Mouse (Mus musculus): ENCODE measurements around the gene E2f4.

Gene E2f4

DNA sequence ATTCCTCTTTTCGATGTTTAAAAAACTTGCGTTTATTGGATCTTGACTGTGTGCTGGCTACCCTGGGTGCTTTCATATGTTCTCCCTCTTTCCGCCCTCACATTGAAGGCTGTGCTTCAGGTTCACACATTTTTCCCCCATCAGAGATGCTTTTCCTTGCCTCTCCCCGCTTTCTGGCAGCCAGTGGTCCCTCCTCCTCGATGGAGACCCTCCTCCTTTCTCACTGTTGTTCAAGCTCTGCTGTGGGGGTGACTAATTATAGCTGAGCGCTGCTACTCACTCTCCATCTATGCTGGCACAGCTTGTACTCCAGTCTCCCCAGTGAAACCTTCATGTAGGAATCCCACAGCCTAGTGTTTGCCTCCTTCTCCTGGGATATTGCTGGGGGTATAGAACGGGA is 52.7 kb downstream of the E2f4 start:
- no peak for DNase-seq

DNA sequence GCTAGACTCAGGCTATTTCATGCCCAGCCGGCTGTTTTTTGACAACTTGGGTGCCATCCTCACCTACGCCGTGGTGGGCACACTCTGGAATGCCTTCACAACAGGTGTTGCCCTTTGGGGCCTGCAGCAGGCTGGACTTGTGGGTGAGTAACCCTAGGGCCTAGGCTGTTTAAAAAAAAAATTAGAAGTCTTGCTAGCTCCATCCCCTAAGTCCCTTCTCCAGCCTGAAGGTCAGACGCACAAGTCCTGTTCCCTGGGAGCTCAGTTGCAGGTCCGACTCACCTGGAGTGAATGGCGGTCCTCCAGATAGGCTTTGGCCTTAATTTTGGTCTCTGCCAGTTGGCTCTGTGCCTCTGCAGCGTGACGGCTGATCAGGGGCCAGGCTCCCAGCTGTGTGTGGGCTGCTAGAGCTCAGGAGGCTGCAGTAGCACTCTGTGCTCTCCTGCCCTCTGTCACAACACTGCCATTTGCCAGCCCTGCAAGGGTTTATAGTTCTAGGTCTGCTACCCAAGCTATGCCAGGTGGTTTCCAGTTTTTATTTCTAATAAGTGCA is 56.2 kb downstream of the E2f4 start:
- DNase-seq: no peak

DNA sequence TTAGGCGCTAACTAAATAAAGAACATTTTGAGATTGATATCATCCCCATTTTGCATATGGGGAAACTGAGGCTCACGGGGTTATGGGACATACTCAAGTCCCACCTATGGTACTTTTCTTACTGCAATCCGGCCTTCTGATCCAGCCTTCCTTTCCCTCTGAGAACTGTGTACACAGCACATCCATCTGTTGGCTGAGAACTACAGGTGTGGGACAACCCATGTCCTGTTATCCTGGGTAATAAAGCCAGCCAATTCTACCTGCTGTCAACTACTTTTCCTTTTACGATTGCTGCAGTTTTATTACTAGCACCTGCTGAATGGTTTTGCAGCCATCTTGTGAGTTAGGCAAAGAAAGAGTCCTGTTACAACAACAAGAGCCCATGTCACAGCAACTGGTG is 57.1 kb downstream of the E2f4 start:
- DNase-seq: no peak
